Mouse (Mus musculus) G1E (cell line): ENCODE data around the gene Coa6.

Experiments used
- CTCF ChIP-seq: IDR thresholded peaks from 2 replicates; pipeline ENCODE4 v1.5.1; 2012; ENCODE audit warnings: low read depth, low read length, inconsistent platforms, mixed read lengths
- GATA1 ChIP-seq: IDR thresholded peaks from 2 replicates; pipeline ENCODE4 v1.6.1; 2012; ENCODE audit warnings: borderline replicate concordance, low read length, inconsistent platforms, mixed read lengths
- GATA2 ChIP-seq: IDR thresholded peaks from 2 replicates; pipeline ENCODE4 v1.6.1; 2012; ENCODE audit warnings: low read depth, low read length, inconsistent platforms, borderline replicate concordance
- POLR2AphosphoS5 ChIP-seq: IDR thresholded peaks from 2 replicates; pipeline ENCODE4 v1.6.1; 2012; ENCODE audit warnings: low read depth, low read length, inconsistent platforms; ENCODE audit not compliant: insufficient replicate concordance
- TAL1 ChIP-seq: conservative IDR thresholded peaks from 2 replicates; pipeline ENCODE4 v1.6.1; 2012; ENCODE audit warnings: low read depth, low read length, inconsistent platforms, mixed read lengths

DNA sequence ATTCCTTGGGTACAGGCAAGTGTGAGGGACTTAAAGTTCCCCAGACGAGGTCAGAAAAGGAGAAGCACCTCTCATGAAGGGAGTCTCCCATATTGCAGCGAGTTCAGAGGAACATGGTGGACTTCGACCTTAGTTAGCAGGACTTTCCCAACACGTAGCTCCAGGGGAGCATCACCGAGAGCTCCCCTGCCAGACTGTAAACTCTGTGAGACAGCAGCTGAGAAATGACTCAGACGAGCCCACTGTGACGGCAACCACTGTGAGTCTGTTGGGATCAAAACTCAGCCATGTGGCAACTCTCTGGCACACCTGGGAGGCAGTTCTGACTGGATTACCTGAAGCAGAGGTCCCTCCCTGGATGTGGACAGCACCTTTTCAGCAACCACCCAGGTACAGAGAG is 41.8 kb downstream of the Coa6 start:
- no peak for TF ChIP-seq CTCF
- no peak for TF ChIP-seq GATA1
- TF ChIP-seq TAL1 = no peak
- TF ChIP-seq POLR2AphosphoS5 = no peak
- no peak for TF ChIP-seq GATA2
